Mouse (Mus musculus): ENCODE results near the gene Cisd2.

Gene Cisd2

DNA sequence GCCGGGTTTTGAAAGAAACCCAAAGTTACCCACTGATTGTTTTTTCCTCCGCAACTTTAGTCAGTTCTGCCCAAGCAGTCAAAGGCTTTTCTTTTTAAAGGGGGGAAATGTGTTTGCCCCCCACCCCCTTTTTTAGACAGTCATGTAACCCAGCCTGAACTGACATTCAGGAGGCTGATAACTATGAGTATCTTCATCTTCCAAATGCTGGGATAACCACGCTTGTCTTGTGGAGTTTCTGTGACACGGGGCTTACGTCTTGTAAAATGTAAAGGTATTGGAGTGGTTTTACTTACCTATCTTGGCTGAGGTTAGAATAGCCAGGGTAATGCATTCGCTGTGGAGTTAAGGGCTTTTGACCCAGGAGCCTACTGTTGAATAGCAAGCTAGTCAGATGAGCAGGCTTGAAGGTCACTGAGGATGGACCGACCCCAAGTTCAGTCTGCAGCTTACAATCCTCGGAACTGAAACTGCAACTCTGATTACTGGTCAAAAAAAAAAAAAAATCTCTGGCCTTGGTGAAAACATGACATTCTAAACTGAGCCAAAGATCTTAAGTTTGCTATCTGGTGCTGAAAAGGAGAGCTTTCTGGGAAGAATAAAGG, at the start of gene Cisd2:
Cisd2 (minus strand) TSS at position 318 of the 605 bp plus-strand sequence.
- peak in 1 of 2 experiments; percentile 9 for DNase-seq

DNA sequence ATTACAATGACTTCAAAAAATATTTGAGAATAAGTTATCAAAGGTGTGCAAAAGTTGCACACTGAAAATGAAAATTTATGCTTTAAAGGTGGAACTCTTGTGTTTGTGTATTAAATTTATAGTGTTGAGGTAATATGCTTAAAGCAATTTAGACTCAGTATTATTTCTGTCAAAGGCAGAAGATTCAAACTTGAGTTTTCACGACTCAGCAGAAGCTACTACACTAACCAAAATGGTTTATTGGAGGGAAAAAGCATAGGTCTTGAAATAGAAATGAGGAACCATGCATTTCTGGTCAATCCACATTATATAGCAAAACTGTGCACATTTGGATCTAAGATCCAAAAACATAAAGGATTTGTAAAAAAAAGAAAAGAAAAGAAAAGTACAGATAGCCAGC, 47.1 kb upstream of the Cisd2 start:
- no peak for DNase-seq

DNA sequence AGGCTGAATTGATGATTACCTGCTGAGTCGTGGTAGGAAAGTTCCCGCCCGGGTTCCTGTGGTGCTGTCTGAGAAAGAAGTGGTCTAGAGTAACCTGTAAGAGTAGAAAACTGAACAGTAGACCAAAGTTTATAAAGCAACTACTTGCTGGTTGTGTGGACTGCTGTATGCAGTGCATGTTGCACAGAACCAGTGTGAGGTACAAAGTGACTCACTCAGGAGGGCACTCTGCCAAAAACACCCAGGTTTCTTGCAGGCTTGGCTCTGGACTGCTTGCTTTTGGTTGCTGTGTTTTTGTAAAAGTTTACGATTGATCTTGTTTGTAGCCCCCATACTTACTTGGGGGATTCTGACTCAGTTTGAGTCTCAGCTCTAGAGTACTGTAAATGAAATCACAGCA, 46.2 kb upstream of the Cisd2 start:
- DNase-seq = peak; percentile 59 to 79

DNA sequence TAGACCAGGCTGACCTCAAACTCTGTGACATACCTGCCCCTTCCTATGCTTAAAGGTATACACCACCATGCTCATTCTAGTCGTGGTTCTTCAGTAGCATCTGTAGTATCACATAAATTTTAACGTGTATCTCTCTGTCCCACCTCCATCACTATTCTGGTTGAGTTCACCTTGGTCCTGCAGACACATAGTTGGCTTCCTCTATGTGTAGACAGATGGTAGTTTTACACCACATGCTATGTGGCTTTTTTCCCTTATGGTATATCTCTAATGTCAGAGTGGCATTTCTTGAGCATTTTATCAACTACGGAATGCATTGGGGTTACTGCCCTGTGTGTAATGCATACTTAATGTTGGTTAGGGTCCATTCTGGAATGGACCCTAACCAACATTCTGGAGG, 45.4 kb upstream of the Cisd2 start:
- DNase-seq = no peak

DNA sequence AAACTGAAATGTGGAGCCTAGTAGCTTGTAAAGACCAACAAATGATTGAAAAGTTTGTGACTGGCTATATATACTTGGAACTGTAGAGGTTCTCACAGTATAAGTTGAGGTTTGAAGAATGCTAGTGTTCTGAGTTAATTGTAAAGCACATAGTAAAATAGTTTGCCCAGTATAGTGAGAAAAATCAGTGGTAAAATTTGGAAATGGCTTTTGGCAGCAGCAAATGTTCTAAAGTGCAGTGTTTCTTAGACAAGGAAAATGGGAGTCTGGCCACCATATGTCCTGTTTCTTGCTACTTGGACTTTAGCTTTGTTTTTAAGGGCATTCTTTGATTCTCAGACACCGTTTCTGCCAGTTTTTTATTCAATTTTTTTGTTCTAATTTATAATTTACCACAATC, 44.7 kb upstream of the Cisd2 start:
- no peak for DNase-seq

DNA sequence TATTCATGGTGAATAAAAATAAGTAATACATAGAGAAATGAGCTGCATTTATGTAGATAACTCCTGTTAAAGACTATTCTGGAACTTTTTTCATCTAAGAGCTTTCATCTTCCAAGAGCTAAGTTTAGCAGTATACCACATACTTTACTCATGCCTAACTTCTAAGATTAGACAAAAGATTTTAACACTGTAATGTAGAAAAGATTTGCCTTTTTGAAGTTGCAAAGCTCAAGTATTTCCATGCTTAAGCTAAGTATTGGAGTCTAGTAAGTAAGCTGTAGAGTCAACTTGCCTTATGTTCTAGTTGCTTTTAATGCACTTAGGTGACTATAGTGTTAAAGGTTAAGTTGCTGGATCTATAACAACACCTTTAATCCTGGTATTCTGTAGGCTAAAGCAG, 35.3 kb upstream of the Cisd2 start:
- DNase-seq = no peak

DNA sequence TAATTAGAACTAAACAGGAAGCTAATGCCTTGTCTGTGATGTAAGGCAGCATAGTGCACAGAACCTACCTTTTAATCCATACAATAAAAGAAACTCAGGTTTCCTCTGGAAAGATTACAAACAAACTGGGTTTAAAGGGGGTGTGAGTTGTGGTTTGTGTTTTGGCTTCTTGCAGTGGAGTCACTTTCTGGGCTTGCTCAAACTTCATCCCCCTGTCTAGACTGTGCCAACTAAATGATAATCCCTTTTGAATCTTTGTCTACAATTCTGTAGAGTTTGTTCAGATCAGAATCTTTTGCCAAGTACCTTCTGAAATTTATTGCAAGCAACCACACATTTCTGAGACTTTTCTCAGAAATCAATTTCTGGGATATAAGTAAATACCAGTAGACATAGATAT, 21.2 kb upstream of the Cisd2 start:
- DNase-seq = no peak

DNA sequence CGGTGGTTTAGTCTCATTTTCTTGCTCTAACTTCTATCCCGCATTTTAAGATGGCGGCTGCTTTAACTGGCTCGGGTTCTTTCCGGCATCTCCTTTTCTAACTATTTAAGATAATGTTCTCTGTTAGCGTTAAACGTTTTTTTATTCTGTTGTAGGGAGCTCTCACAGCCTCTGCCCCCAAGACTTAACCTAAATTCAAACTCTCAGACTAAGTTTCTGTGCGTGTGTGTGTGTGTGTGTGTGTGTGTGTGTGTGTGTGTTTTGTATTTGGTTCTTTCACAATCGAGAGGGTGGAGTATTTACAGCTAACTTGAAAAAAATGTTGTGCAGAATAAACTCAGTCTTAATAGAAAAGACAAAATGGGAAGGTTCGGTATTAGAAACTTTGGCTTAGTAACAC, 16.9 kb upstream of the Cisd2 start:
- DNase-seq = no peak

DNA sequence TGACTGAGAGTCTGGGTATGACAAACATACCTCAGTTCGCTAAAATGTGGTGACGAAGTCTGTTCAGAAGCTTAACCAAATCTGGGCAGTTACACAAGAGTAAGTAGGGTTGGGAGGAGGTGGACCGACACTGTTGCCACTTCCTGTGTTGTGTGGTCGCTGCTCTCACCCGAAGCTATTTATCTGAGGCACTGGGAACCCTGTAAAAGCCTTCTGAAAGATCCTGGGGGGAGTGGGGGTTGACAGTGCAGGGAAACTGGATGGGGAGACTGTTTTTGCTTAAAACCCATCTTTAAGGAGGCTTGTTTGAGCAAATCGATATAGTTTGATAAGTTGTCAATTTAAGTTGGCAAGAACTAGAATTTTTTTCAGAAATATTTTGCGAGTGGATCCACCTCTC, 16.5 kb upstream of the Cisd2 start:
- peak; percentile 53 to 64 for DNase-seq

DNA sequence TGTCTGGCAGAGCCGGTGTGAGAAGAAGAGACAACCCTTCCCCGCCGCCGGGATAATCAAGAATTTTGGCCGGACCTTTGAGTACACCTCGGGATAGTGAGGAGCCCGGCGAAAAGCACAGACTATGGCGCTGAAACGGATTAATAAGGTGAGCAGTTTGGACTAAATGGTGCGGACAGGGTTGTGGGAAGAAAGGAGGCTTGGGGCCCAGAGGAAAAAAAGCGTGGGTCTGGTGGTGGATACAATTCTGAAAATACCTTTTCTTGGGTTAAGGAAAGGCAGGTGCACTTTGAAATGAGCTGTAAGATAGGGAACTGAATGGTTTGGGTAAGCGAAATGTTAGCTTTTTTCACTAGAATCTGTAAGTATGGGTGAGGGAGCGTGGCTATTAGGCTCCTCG, 15.9 kb upstream of the Cisd2 start:
- no peak for DNase-seq

DNA sequence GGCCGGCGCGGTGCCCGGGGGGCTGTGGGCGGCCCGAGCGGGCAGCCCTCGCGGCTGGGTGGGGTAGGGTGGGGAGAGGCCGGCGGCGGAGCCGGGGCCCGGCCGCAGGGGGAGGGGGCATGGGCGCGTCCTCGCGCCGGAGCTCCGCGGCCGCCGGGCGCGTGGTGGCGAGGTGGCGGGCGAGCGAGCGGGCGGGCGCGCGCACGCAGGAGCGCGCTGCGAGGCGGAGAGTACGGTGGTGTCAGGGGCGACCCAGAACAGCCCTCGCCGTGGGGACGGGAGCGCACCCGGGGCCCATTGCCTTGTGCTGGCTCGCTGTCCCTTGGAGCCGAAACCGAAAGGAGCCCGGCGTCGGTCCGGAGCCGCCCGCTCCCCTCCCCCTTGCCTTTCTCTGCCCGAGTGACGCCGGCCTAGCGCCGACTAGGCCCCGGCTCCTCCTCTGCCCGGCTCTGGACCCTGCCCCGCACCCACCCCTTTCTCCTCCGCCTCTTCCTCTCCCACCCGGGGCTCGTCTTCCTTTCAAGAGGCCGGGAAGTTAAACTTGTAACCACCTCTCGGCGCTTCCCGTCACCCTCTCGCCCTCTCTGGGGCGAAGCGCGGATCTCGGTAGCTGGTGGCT, 15.3 kb upstream of the Cisd2 start:
- DNase-seq = peak; percentile 90 to 93

DNA sequence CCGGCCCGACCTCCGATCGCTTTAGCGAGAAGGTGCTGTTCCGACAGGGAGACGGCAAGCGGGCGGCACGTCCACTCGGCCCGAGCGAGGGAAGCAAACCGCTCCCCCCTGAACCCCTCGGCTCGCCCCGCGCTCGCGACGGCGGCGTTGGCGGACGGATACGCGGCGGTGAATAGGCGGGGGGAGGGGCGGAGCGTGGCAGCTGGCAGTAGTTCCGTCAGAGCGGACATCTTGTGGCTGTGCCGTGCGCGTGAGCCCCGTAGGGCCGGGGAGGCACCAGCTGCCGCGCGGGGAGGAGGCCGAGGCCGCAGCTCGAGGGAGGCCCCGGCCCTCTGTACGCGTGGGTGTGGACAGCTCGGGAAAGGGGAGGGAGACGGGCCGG, 14.8 kb upstream of the Cisd2 start:
- DNase-seq = peak; percentile 92 to 93

DNA sequence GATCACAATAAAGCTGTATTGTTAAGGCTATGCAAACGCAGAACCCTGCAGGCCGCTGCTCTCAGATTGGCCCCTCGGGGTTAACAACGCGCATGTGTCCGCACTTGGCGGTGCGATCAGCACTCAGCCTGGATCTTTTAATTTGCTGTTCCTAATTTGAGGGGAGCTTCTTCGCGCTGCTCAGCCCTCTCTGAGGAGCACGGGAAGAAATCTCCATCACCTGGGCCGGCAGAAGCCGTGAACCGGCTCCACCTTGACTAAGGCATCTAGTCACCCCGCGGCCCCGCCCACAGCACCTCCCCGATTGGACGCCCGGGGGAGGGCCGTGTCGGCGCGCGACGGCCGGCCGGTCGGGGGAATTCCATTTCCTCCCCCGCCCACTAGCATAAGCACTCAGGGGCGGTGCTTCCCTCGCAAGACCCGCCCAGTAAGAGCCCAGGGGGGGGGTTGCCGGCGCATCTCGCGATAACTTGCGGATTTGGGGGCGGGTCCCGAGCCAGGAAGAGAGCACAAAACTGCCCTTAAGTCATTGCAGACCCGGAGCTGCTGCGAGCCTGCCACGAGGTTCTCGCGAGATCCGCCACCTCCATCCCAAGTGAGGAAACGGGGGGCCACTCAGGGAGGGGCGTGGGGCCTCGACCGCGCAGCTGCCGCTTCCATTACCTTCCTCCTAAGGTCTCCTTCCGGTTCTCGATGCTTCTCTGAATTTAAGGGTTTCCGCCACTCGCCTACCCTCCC, 14.2 kb upstream of the Cisd2 start, which contains the start of gene Ube2d3:
Ube2d3 (plus strand) TSS at position 392 of the 738 bp plus-strand sequence.
- DNase-seq = peak; percentile 99

DNA sequence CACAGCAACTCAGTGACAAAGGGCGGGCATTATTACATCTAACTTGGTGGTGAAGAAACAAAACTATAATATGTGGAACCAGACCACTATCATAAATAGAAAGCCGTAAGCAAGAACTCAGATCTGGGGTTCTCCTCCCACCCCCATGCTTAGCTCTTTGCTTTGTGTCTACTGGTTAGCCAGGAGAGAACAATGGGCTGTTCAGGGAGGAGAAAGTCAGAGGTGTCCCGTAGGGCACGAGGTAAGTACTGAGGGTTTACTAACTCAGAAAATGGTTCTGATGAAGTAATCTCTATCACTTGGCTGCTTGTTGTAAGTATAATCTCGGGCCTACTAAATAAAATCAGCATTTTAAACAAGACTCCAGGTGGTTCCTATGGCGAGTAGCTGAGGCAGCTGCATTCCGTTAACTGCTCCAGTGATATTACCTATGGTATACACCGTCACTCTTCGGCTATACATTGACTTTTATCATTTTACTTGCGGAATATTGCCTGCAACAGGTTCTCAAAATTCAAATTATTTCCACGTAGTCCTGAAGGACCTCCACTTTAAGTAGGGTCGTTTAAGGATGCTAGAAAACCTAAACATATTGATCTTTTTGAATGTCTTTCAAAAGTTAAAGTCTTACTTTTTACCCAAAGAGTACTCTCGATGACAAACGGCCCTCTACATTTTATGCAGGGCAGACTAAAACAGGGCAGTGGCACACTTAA, 13.3 kb upstream of the Cisd2 start:
- DNase-seq = no peak

DNA sequence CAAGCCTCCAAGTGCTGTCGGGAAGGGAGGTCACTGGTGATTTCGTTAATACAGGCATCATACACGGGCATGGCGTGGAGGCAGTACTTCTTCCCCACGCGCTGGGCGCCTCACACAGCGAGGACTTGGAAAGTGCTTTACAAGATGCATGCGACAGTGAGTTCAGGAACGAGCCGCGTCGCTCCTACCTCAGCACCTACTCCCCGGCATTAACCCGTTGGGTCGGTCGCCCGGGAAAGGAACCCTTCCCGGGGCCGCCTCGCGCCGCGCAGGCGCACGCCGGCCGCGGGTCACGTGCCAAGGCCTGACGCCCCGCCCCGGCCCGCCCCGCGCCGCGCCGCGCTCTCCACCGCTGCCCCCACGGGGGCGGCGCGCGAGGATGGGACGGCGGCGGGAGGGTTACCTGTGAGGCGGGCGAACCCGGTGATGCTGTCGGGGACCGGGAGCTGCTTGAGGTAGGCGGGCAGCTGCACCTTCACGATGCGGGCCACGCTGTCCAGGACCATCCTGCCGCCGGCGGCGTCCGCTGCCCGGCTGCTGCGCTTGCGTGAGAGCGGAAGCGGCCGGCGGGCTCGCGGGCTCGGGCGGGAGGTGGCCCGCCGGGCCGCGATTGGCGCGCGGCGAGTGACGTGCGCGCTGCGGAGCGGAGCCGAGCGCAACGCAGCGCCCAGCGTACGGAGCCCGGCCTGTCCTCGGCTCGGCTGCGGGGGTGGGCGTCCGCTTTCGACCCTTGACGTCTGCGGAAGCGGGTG, 693 bp downstream of the Cisd2 start:
- peak; percentile 79 for DNase-seq

DNA sequence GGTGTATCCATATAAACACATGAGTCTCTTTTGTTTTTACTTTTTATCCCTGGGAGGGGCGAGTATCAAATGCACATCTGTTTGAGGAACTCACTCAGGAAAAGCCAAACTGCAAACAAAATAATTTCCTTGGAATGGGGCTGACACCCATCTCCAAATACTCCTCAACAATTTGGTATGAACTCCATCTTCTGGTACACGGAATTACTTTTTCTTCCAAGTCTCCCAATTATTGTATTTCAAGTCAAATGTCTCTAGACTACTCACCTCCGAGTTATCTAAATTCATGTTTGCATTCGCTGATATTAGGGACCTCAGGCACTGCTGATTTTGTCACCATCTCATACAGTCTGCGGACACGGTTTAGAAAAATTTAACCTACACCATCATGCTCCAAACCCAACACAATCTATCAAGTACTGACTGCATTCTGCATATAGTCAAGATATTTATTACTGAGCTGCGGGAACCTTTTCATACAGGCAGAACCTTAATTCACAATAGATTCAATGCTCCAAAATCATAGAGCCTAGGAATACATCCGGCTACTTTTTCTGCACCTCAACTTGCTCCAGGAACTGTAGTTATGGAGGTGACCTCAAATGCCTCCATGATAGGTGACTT, 1.4 kb downstream of the Cisd2 start:
- no peak for DNase-seq

DNA sequence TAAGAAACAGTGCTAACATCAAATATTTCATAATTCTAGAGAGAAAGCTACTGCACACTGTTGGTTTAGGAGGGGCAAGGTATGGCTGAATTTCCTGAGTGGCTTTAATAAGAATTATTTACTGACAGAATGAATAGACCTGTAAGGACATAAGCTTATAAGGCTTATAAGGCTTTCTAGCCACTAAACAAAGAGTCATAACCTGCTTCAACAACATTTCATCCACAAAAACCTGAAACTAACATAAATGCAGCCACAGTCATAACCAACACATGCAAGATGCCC, 2.5 kb downstream of the Cisd2 start:
- no peak for DNase-seq

DNA sequence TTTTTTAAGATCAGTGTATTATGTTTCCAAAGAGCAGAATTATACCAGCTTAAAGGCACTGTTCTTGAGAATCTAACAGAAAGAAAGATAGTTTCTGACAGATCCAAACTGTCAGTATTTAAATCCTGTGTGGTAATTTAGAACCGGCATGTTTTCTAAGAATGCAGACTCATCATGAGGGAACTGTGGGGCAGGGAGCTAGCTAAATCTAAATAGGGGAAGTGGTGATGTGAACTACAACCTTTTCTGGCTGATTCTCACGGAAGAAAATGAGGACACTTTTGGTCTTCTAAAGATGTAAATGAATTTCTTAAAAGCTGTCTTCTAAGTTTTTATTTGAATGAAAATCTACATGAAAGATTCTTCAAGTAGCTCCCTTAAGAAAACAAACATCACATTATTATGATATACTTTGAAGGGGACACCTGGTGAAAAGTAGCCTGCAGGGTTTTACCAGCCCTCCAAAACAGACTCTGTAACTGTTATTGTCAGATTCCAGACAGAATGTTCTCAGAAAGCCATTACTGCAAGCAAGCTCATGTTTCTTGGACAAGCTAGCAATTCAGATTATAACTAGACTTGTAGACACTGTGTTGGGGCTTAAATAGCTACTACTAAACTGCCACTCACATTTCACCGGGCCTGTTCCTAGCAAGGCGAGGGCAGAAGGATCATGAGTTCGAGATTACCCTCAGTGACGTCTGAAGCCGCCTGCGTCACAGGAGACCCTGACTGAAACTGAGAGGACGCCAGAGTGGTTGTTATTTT, 3.0 kb downstream of the Cisd2 start:
- no peak for DNase-seq

DNA sequence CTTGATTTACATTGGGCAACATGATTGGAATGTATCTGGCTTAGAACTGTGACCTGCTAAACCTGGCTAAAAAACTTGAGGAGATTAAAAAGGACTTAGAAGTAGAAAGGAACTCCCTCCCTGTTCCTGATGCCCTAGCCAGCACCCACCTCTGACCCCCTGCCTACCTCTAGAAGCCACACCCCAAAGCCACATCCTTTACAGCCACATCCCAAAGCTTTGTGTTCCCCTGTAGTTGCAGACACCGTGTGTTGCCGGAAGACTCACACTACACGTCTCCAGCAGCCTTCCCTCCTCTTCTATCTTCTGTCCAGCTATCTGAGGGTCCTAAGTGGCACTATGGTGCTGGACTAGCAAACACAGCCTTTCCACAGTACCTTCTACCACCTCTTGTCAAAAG, 5.9 kb downstream of the Cisd2 start:
- DNase-seq = no peak

DNA sequence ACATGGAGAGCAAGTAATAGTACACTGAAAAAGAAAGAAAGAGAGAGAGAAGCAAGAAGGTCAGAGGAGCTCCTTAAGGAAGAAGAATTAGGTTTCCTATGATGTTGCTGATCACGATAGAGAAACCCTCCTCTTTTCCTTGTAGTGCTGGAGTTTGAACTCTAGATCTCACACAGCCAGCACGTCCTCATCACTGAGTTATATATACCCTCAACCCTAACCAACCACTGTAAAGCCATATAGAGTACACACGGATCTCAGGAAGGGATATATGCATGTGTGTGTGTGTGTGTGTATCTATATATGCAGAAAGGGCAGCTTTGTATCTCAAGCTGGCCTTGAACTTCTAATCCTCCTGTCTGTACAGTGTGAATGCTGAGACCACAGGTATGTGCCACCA, 6.5 kb downstream of the Cisd2 start:
- no peak for DNase-seq

DNA sequence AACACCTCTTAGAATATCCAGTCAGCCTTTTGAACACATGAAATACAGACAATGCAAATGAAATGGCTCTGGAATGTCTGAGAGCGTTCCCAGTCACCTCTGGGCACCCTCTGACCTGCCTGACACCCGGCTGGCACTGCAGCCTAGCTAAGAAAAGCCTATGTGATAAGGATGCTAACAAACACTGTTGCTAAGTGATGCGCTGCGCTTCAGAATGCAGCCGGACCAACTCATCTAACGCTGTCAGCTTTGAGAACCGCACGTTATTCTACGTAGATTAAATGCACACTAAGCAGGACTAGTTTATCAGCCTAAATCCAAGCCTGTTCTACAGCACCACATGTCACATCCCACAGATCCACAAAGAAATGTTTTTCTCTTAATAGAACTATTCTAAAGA, 11.9 kb downstream of the Cisd2 start:
- DNase-seq = peak in 1 of 2 experiments; percentile 24

DNA sequence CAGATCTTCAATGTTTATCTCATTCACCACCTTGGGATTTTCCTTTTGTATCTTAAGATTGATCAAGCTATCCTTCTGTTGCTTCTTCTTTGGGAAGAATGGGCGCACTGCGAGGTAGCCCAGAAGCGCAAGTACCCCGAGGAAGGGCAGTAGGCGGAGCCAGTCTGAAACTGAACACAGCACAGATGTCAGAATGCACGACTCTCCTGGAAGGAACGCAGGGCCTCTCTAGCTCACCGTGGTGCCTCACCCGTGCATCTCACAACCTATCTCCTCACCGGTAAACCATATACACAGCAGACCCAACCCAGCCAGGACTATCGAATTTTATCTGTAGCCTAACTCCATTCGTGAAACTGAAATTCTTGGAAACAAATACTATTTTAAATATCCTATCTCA, 12.7 kb downstream of the Cisd2 start:
- no peak for DNase-seq

All from lung, adult 18-20 months (tissue).